Mouse (Mus musculus): ENCODE results near the gene Lcn3. TPM values are rescaled to one million over a fixed set of nuclear protein-coding genes. Genes with fewer than 3 reads are reported as not detected.

The Lcn3 gene
- polyA plus RNA-seq, 1 experiment from 2014 or later: not detected

DNA sequence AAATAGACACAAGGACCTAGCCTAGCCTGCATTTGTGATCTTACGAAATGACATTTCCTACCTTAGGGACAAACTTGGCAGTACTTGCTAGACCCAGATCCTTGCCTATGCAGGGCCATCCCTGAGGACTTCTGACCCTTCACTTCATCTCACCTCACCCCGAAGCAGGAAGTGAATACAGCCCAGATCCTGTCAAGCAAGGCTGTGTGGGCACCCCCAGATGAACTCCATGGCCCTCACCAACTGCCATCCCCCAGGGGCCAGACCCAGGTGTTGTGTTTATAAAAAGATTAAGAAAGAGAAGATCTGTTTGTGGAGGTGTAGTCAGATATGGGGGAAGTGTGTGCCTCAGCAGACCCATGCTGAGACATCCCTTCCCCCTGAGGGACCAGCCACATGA is 9.3 kb downstream of the Lcn3 start:
- 90% methylated on average over 2 of the region's 2 CpGs for WGBS
- no peak overlapping the region for H3K27ac ChIP-seq

DNA sequence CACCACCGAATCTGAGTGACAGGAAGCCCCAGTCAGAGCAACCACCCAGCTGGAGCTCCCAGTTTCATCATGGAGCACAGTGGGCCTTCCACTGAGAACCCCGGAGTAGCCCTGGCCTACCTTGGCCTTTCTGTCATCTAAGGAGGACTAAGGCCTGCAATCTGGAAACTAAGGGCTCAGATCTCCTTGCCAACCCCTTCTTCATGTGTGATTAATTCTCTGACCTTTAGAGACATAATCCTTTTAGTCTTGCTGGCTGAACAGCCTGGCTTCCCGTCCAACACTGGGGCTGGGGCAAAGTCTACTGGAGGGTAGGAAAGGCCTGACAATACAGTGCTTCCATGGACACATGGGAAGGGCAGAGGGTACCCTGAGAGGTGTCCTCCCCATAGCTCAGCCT is 10.6 kb downstream of the Lcn3 start:
- no peaks in the 10 kb centered on the region for H3K27me3 ChIP-seq (ENCODE audit: control insufficient read depth, insufficient read depth, low read length)
- ATAC-seq (ENCODE audit: low FRiP score): no peak

More for the DNA sequence above, 9.3 kb downstream of the Lcn3 start:
- Histone ChIP-seq H3K4me2 (replicated peaks) (no peak overlapping the region), H3K9me3 (ENCODE audit: control insufficient read depth, low read length) (no peaks in the 10 kb centered on the region), H3K9ac (no peak overlapping the region), H3K36me3 (replicated peaks; ENCODE audit: control insufficient read depth, insufficient read depth) (no peaks in the 10 kb centered on the region), H3K4me3 (replicated peaks; ENCODE audit: low read length) (no peak overlapping the region), H3K4me1 (replicated peaks; ENCODE audit: control insufficient read depth, insufficient read depth, low read length) (no peaks in the 10 kb centered on the region), H3K27me3 (ENCODE audit: control insufficient read depth, insufficient read depth, low read length) (no peaks in the 10 kb centered on the region)
- ATAC-seq (ENCODE audit: low FRiP score) (no peak), DNase-seq (ENCODE audit: low spot score) (no peak)

GRCm38 (mm10) chr2:25776717-25777116 is 11.3 kb downstream of the Lcn3 start, which contains the start of gene Lcn11:
Lcn11 (plus strand) TSS chr2:25777017.
- H3K4me1 ChIP-seq (replicated peaks; ENCODE audit: control insufficient read depth, insufficient read depth, low read length): no peaks in the 10 kb centered on the region
- H3K36me3 ChIP-seq (replicated peaks; ENCODE audit: control insufficient read depth, insufficient read depth): no peaks in the 10 kb centered on the region
- H3K27me3 ChIP-seq (ENCODE audit: control insufficient read depth, insufficient read depth, low read length): no peaks in the 10 kb centered on the region
- H3K9ac ChIP-seq: no peak within 1 kb of the TSS
- ATAC-seq (ENCODE audit: low FRiP score): no peak
- no peaks in the 10 kb centered on the region for H3K9me3 ChIP-seq (ENCODE audit: control insufficient read depth, low read length)
- DNase-seq (ENCODE audit: low spot score): no peak
- H3K4me3 ChIP-seq (replicated peaks; ENCODE audit: low read length): no peak within 1 kb of the TSS
- H3K4me2 ChIP-seq (replicated peaks): no peak within 1 kb of the TSS
- H3K27ac ChIP-seq: no peak within 1 kb of the TSS
- WGBS: 100% methylated on average over 1 of the region's 1 CpGs

More for the DNA sequence above, 10.6 kb downstream of the Lcn3 start:
- Histone ChIP-seq H3K4me1 (replicated peaks; ENCODE audit: control insufficient read depth, insufficient read depth, low read length) (no peaks in the 10 kb centered on the region), H3K9me3 (ENCODE audit: control insufficient read depth, low read length) (no peaks in the 10 kb centered on the region), H3K4me3 (replicated peaks; ENCODE audit: low read length) (no peak overlapping the region), H3K36me3 (replicated peaks; ENCODE audit: control insufficient read depth, insufficient read depth) (no peaks in the 10 kb centered on the region), H3K27ac (no peak overlapping the region), H3K4me2 (replicated peaks) (no peak overlapping the region), H3K9ac (no peak overlapping the region)
- 77% methylated on average over 3 of the region's 3 CpGs for WGBS
- no peak for DNase-seq (ENCODE audit: low spot score)

DNA sequence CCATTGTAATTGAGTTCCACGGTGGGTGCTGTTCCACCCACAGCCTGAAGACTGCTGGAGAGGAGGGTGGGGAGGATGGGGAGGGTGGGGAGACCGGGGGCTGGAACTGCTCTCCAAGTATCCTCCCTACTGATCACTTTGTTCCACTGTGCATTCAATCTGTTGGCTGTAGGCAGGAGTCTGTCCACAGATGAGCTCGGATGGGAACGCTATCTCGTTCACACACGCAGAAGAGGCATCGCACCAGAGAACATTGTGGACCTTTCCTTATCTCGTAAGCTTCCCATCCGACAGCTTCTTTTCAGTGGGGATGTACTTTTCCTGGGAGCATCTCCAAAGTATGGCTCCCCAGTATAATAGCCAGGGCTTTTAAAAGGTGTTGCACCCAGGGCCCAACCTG is 13.7 kb downstream of the Lcn3 start:
- Histone ChIP-seq H3K9ac (no peak overlapping the region), H3K4me2 (replicated peaks) (no peak overlapping the region), H3K27ac (no peak overlapping the region), H3K9me3 (ENCODE audit: control insufficient read depth, low read length) (no peaks in the 10 kb centered on the region), H3K4me3 (replicated peaks; ENCODE audit: low read length) (no peak overlapping the region), H3K27me3 (ENCODE audit: control insufficient read depth, insufficient read depth, low read length) (no peaks in the 10 kb centered on the region), H3K4me1 (replicated peaks; ENCODE audit: control insufficient read depth, insufficient read depth, low read length) (no peaks in the 10 kb centered on the region), H3K36me3 (replicated peaks; ENCODE audit: control insufficient read depth, insufficient read depth) (no peaks in the 10 kb centered on the region)
- ATAC-seq (ENCODE audit: low FRiP score) (no peak), DNase-seq (ENCODE audit: low spot score) (no peak)
- WGBS: 90% methylated on average over 9 of the region's 9 CpGs

DNA sequence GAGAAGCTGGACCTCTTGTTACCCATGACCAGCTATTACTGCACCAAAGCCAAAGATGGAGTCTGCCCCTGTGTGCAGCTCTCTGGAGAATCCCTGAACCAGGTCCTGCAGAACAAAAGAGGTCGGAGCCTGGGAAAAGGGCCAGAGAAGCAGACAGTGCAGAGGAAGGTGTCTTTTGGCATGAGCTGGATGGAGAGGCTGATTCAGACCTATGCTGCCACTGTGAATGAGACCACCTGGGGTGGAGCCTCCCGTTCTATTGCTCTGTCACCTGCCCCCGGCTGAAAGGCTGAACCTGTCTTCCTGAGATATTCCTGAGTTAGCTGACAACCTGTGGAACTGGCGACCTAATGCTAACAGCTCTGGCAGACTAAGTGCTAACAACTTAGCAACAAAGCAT is 15.6 kb downstream of the Lcn3 start:
- no peak overlapping the region for H3K9ac ChIP-seq
- H3K4me2 ChIP-seq (replicated peaks): no peak overlapping the region
- no peaks in the 10 kb centered on the region for H3K36me3 ChIP-seq (replicated peaks; ENCODE audit: control insufficient read depth, insufficient read depth)
- DNase-seq (ENCODE audit: low spot score) (no peak), ATAC-seq (ENCODE audit: low FRiP score) (no peak)
- no peaks in the 10 kb centered on the region for H3K9me3 ChIP-seq (ENCODE audit: control insufficient read depth, low read length)
- H3K4me1 ChIP-seq (replicated peaks; ENCODE audit: control insufficient read depth, insufficient read depth, low read length): no peaks in the 10 kb centered on the region
- no peaks in the 10 kb centered on the region for H3K27me3 ChIP-seq (ENCODE audit: control insufficient read depth, insufficient read depth, low read length)
- 71% methylated on average over 4 of the region's 4 CpGs for WGBS
- H3K27ac ChIP-seq: no peak overlapping the region
- H3K4me3 ChIP-seq (replicated peaks; ENCODE audit: low read length): no peak overlapping the region

GRCm38 (mm10) chr2:25781957-25782356 is 16.6 kb downstream of the Lcn3 start, which contains the start of gene Gm13539:
Gm13539 (plus strand) TSS chr2:25782257.
- no peaks in the 10 kb centered on the region for H3K36me3 ChIP-seq (replicated peaks; ENCODE audit: control insufficient read depth, insufficient read depth)
- no peaks in the 10 kb centered on the region for H3K4me1 ChIP-seq (replicated peaks; ENCODE audit: control insufficient read depth, insufficient read depth, low read length)
- no peak for DNase-seq (ENCODE audit: low spot score)
- H3K27me3 ChIP-seq (ENCODE audit: control insufficient read depth, insufficient read depth, low read length): no peaks in the 10 kb centered on the region
- H3K9ac ChIP-seq: no peak within 1 kb of the TSS
- ATAC-seq (ENCODE audit: low FRiP score): no peak
- 95% methylated on average over 3 of the region's 3 CpGs for WGBS
- no peak within 1 kb of the TSS for H3K4me2 ChIP-seq (replicated peaks)
- H3K27ac ChIP-seq: no peak within 1 kb of the TSS
- H3K9me3 ChIP-seq (ENCODE audit: control insufficient read depth, low read length): no peaks in the 10 kb centered on the region
- no peak within 1 kb of the TSS for H3K4me3 ChIP-seq (replicated peaks; ENCODE audit: low read length)

- Histone ChIP-seq H3K4me1 (replicated peaks; ENCODE audit: control insufficient read depth, insufficient read depth, low read length) (no peaks in the 10 kb centered on the region), H3K27me3 (ENCODE audit: control insufficient read depth, insufficient read depth, low read length) (no peaks in the 10 kb centered on the region), H3K9me3 (ENCODE audit: control insufficient read depth, low read length) (no peaks in the 10 kb centered on the region), H3K4me3 (replicated peaks; ENCODE audit: low read length) (no peak overlapping the region), H3K9ac (no peak overlapping the region), H3K36me3 (replicated peaks; ENCODE audit: control insufficient read depth, insufficient read depth) (no peaks in the 10 kb centered on the region), H3K27ac (no peak overlapping the region), H3K4me2 (replicated peaks) (no peak overlapping the region)
- ATAC-seq (ENCODE audit: low FRiP score): no peak
- no peak for DNase-seq (ENCODE audit: low spot score)
- 67% methylated on average over 5 of the region's 5 CpGs for WGBS
These were observed 20.4 kb downstream of the Lcn3 start for GRCm38 (mm10) chr2:25785573-25786322.

DNA sequence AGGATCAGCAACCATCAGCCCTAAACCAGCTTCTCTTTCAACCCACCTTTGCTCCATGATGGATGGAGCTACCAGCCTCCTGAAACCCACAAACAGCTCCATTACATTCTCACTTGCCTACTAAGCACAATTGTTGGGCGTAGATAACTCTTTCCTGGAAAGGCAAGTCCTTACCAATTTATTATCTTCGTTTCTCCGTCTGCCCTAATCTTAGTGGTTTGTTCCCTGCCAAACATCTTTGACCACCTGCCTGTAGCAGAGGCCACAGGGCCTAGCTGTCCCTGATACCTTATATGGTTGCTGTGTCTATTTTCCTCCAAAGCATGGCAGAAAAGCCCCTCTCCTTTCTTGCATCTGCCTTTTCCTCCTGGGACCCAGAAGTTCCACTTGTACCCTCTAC is 23.7 kb downstream of the Lcn3 start:
- H3K4me2 ChIP-seq (replicated peaks): no peak overlapping the region
- no peaks in the 10 kb centered on the region for H3K36me3 ChIP-seq (replicated peaks; ENCODE audit: control insufficient read depth, insufficient read depth)
- no peaks in the 10 kb centered on the region for H3K27me3 ChIP-seq (ENCODE audit: control insufficient read depth, insufficient read depth, low read length)
- no peaks in the 10 kb centered on the region for H3K4me1 ChIP-seq (replicated peaks; ENCODE audit: control insufficient read depth, insufficient read depth, low read length)
- no peak overlapping the region for H3K4me3 ChIP-seq (replicated peaks; ENCODE audit: low read length)
- DNase-seq (ENCODE audit: low spot score) (no peak), ATAC-seq (ENCODE audit: low FRiP score) (no peak)
- no peak overlapping the region for H3K27ac ChIP-seq
- 97% methylated on average over 3 of the region's 3 CpGs for WGBS
- H3K9me3 ChIP-seq (ENCODE audit: control insufficient read depth, low read length): no peaks in the 10 kb centered on the region
- H3K9ac ChIP-seq: no peak overlapping the region

GRCm38 (mm10) chr2:25797635-25798034 is 32.3 kb downstream of the Lcn3 start:
- H3K4me3 ChIP-seq (replicated peaks; ENCODE audit: low read length): no peak overlapping the region
- no peaks in the 10 kb centered on the region for H3K4me1 ChIP-seq (replicated peaks; ENCODE audit: control insufficient read depth, insufficient read depth, low read length)
- H3K27ac ChIP-seq: no peak overlapping the region
- ATAC-seq (ENCODE audit: low FRiP score) (no peak), DNase-seq (ENCODE audit: low spot score) (no peak)
- no peaks in the 10 kb centered on the region for H3K27me3 ChIP-seq (ENCODE audit: control insufficient read depth, insufficient read depth, low read length)
- H3K4me2 ChIP-seq (replicated peaks): no peak overlapping the region
- no peak overlapping the region for H3K9ac ChIP-seq
- no peaks in the 10 kb centered on the region for H3K36me3 ChIP-seq (replicated peaks; ENCODE audit: control insufficient read depth, insufficient read depth)
- no peaks in the 10 kb centered on the region for H3K9me3 ChIP-seq (ENCODE audit: control insufficient read depth, low read length)
- 54% methylated on average over 2 of the region's 2 CpGs for WGBS

DNA sequence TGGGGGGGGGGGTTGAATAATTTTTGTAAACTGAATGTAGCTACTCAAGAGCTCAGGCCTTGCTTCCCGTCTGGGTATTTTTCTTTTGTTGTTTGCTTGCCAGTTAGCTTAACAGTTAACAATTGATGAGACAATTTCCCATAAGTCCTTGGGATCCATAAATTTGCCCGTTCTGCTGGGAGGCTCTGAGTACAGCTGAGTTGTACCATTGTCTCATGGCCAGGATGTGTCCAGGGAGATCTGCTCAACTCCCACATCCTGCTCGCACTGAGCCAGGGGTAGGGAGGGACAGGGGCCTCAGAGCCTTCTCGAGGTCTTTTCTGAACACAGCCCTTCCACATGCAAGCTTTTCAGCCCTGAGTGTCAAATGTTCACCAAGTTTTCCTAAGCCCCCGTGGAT is 32.7 kb downstream of the Lcn3 start:
- no peak for ATAC-seq (ENCODE audit: low FRiP score)
- 34% methylated on average over 5 of the region's 5 CpGs for WGBS
- no peak for DNase-seq (ENCODE audit: low spot score)

More for the DNA sequence above, 32.7 kb downstream of the Lcn3 start:
- H3K27ac ChIP-seq: no peak overlapping the region
- no peaks in the 10 kb centered on the region for H3K9me3 ChIP-seq (ENCODE audit: control insufficient read depth, low read length)
- no peak overlapping the region for H3K9ac ChIP-seq
- no peaks in the 10 kb centered on the region for H3K36me3 ChIP-seq (replicated peaks; ENCODE audit: control insufficient read depth, insufficient read depth)
- H3K27me3 ChIP-seq (ENCODE audit: control insufficient read depth, insufficient read depth, low read length): no peaks in the 10 kb centered on the region
- H3K4me1 ChIP-seq (replicated peaks; ENCODE audit: control insufficient read depth, insufficient read depth, low read length): no peaks in the 10 kb centered on the region
- H3K4me3 ChIP-seq (replicated peaks; ENCODE audit: low read length): no peak overlapping the region
- H3K4me2 ChIP-seq (replicated peaks): no peak overlapping the region
